Mouse (Mus musculus): Measurements from ENCODE around the gene Cd209f.
"Not testable (repeated sequence)": the region's sequence is repeated elsewhere in the genome, so short reads cannot be mapped to it uniquely, and the experiment has no call there.

Gene Cd209f

DNA sequence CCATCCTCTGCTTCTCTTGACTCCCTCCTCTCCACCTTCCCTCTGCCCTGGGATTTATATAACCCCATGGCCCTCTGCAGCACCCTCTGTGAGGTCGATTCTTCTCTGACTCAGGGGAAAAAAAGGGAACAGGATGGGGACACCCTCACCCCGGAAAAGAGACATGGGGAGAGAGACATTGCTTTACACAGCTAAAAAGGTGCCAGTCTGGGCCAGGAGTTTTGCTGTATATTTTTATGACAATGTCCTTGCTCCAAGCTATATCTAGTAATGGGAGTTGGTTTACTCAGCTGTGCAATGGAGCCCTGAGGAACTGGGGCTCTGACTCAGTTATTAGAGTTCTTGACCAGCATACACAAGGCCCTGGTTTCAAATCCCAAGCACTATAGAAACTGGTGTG is at the start of gene Cd209f:
Gene Cd209f, minus strand, starts transcription at position 101 of the 400 bp plus-strand sequence.
- not testable (repeated sequence) for DNase-seq (ENCODE audit: extremely low read depth, low read depth, low spot score)

DNA sequence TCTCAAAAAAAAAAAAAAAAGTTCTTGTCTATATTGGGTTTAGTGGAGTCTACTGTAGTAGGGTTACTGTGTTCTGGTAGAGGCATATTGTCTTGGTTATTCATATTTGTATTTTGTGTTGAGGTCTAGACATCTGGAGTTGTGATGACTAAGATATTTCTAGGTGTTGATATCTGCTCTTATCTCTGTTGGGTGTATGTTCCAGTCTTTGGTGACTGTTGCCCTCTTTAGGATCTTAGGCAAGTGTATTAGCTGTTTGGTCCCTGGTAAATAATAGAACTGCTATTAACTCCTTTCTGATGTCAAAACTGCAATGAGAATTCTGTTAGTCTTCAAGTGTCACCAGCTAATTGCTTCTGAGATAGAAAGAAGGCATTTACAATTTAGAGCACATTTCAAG is 49.2 kb upstream of the Cd209f start:
- DNase-seq (ENCODE audit: extremely low read depth, low read depth, low spot score) = no peak

DNA sequence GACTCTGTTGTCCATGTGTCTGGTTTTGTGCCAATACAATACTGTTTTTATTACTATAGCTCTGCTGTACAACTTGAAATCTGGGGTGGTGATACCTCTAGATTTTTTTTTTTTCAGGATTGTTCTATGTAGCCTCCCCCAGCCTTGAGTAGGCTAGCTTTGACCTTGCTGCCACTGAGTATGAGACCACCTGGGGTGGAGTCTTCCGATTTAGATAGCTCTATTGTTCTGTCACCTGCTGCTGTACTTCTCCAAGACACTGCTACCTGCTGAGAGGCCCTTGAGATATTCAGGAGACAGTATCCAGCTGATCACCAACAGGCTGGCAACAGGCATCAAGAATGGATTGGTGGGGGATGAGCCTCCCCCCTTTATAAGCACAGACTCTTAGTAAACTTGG is 41.6 kb upstream of the Cd209f start:
- DNase-seq (ENCODE audit: extremely low read depth, low read depth, low spot score) = no peak

DNA sequence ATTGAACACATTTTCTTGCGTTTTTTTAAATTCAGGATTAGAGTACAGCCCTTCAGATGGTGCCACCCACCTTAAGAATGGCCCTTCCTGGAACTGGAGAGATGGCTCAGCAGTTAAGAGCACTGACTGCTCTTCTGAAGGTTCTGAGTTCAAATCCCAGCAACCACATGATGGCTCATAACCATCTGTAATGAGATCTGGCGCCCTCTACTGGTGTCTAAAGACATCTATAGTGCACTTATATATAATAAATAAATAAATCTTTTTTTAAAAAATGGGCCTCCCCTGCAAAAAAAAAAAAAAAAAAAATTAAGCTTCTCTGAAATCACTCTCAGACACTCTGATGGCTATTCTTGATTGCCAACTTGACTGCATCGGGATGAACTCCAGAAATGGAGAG is 36.1 kb upstream of the Cd209f start:
- no peak for DNase-seq (ENCODE audit: extremely low read depth, low read depth, low spot score)

DNA sequence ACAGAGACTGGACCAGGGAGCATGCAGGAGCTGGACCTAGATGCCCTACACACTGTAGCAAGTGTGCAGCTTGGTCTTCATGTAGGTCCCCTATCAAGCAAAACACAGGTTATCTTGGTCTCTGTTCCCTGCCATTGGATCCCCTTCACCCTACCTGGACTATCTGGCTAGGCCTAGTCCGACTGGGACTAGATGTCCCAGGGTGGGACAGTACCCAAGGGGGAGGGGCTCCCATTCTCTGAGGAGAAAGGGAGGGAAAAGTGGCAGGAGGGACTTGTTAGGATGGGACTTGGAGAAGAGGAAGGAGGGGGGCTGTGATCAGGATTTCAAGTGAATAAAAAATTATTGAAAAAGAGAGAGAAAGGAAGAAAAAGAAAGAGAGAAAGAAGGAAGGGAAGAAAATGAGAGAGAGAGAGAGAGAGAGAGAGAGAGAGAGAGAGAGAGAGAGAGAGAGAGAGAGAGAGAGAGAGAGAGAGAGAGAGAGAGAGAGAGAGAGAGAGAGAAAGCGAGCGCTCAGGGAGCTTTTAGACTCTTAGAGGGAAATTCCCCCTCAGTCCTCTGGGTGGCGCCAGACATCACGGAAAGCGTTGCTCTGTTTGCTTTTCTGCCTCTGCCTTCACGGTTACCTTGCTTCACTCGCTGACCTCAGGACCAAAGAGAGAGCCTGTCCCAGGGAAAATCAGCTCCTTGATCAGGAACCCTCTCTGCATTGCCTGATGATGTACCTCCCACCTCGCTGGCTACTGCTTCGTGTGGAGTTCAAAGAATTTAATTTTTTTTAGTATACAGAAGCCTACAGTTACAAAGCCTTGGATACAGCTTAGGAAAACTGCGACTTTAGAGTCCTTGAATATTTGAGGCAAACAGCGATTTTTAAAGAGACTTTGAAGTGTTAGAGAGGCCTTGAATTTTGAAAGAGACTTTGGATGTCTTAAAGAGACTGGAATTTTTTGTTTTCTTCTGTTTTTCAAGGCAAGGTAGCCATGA is 34.3 kb upstream of the Cd209f start:
- DNase-seq (ENCODE audit: extremely low read depth, low read depth, low spot score) = no peak

DNA sequence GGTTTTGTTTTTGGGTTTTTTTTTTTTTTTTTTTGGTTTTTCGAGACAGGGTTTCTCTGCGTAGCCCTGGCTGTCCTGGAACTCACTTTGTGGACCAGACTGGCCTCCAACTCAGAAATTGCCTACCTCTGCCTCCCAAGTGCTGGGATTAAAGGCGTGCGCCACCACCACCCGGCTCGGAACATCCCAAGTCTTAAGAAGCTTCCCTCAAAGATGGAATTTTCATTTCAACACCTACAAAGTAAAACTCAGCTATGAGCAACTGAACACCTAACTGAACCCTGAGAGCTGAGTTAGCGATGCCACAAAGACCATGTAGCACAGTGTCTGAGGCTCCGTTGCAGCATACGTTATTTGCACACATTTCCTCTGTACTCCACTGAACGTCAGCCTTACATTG is 28.2 kb upstream of the Cd209f start, which contains the start of gene Cd209g:
Gene Cd209g, plus strand, starts transcription at position 301 of the 400 bp plus-strand sequence.
- DNase-seq (ENCODE audit: extremely low read depth, low read depth, low spot score) = no peak

DNA sequence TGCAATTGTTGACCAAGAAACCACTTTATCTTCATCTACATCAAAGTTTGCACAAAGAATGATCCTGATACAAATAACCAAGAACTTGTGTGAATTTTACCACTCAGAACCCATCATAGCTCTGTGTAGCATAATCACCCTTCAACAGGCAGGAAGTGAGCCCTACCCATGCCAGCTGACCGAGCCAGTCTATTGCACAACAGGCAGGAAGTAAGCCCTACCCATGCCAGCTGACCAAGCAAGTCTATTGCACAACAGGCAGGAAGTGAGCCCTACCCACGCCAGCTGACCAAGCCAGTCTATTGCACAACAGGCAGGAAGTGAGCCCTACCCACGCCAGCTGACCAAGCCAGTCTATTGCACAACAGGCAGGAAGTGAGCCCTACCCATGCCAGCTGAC is 17.1 kb downstream of the Cd209f start:
- not testable (repeated sequence) for DNase-seq (ENCODE audit: extremely low read depth, low read depth, low spot score)

DNA sequence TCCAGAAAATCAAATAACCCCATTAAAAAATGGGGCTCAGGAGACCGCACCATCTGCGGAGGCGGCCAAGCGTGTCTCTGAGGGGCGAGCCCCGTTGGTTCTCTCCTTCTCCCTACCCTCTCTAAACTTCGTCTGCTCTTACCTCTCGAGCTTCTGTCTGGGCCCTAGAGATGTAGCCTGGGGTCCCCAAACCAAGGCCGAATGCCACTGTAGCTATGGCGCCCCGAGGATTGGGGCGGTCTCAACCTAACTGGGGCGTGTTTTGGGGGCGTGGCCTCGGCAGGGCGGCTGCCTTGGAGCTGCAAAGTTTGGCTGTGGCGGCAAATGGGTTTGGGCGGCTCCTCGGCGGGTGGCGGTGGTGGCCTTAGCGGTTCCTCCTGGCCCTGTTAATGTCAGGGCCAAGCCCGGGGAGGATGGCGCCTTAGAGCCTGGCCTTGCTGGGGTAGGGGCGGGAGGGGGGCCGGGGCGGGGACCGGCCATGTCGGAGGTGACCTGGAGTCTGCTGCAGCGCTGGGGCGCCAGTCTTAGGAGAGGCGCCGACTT is 18.4 kb downstream of the Cd209f start:
- not testable (repeated sequence) for DNase-seq (ENCODE audit: extremely low read depth, low read depth, low spot score)

All from fat pad, adult 2 months (tissue).